In the genomic region with DNA sequence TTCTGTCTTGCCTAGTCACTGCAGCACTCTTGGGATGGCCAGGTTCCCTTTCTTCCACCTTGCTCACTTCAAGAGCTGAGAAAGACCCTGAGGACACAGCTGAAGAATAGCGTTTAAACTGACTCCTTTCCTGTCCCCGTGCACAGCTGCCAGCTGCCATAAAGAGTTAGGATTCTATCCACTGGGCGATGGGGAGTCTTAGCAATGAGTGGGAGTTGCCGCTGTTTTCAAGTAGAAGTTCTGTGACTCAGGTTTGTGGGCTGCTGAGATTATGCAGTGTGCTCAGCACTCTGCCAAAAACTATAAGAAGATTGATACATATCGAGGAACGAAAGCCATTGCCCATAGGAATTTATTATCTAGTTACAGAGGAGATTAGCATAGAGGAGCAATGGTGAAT, we compare ENCODE assay signal across 13 mouse cellular contexts.
A peak's percentile ranks its signal among the peaks of the same experiment; 100 is the strongest.
DNase-seq lines count a peak whose midpoint lies in the region; ATAC-seq and TF ChIP-seq lines count a peak whose summit lies in the region.
"Had no signal": no experiment of that assay in that cellular context is flagged by ENCODE, and none has a peak within 500 bp of the region (broad histone marks: within the 10 kb centered on the region; RNA-seq: fewer than 3 reads in every experiment).

No protein-coding gene starts in this region.

- H3K4me3 ChIP-seq in layer of hippocampus, adult 2 months: no peak overlapping the region
- H3K4me3 ChIP-seq in stomach, embryonic 14.5 days (ENCODE audit: low read depth, low read length): no peak overlapping the region
- no peak overlapping the region for H3K4me3 ChIP-seq in stomach, postnatal 0 days (ENCODE audit: low read depth, low read length)

- no peaks in the 10 kb centered on the region for H3K27me3 ChIP-seq in stomach, embryonic 14.5 days (ENCODE audit: control insufficient read depth, insufficient read depth, low read length)
- no peaks in the 10 kb centered on the region for H3K27me3 ChIP-seq in stomach, postnatal 0 days (ENCODE audit: control insufficient read depth, insufficient read depth, low read length)
- H3K27me3 ChIP-seq: CH12.LX had no signal

- no peak overlapping the region for H3K9ac ChIP-seq in stomach, embryonic 14.5 days (replicated peaks; ENCODE audit: low read depth, low read length)
- no peak overlapping the region for H3K9ac ChIP-seq in stomach, postnatal 0 days (ENCODE audit: low read length)

- no peaks in the 10 kb centered on the region; the same call in 1 of the 2 replicates for H3K36me3 ChIP-seq in stomach, embryonic 14.5 days (ENCODE audit: control insufficient read depth, insufficient read depth, low read length)
- H3K36me3 ChIP-seq in stomach, postnatal 0 days (ENCODE audit: control insufficient read depth, insufficient read depth, low read length): 0 out of 2 replicates have a peak, but pooled peaks cover 3% of the 10 kb centered on the region

- WGBS in stomach, embryonic 14.5 days: 59% methylated on average over 6 of the region's 6 CpGs
- WGBS in stomach, postnatal 0 days: 53% methylated on average over 6 of the region's 6 CpGs

- no peak for TF ChIP-seq CTCF in layer of hippocampus, adult 2 months (conservative IDR thresholded peaks at IDR 0.05)
- no peak for TF ChIP-seq CTCF in stomach, postnatal 0 days (IDR thresholded peaks at IDR 0.05; ENCODE audit: low read depth)

- peak overlapping the region; percentile 62 for H3K27ac ChIP-seq in layer of hippocampus, adult 2 months
- peak overlapping the region; percentile 29; the same call in 1 of the 2 replicates for H3K27ac ChIP-seq in stomach, embryonic 14.5 days (ENCODE audit: low read length)
- no peak overlapping the region for H3K27ac ChIP-seq in stomach, postnatal 0 days (replicated peaks)

- peaks cover 11% of the 10 kb centered on the region; the same call in 1 of the 2 replicates for H3K4me1 ChIP-seq in stomach, embryonic 14.5 days (ENCODE audit: control insufficient read depth, insufficient read depth, low read length)
- H3K4me1 ChIP-seq in stomach, postnatal 0 days (replicated peaks; ENCODE audit: control insufficient read depth, insufficient read depth): no peaks in the 10 kb centered on the region

- no peaks in the 10 kb centered on the region for H3K9me3 ChIP-seq in stomach, embryonic 14.5 days (ENCODE audit: control insufficient read depth, low read depth, low read length)
- no peaks in the 10 kb centered on the region for H3K9me3 ChIP-seq in stomach, postnatal 0 days (ENCODE audit: control insufficient read depth, low read length)

- H3K4me2 ChIP-seq in stomach, embryonic 14.5 days (replicated peaks; ENCODE audit: low read depth, low read length): no peak overlapping the region
- H3K4me2 ChIP-seq in stomach, postnatal 0 days (replicated peaks; ENCODE audit: low read depth): no peak overlapping the region
- H3K4me2 ChIP-seq: liver, embryonic 11.5 days had no signal

- peak in 1 of 2 experiments; percentile 50 for DNase-seq in layer of hippocampus, adult 2 months (ENCODE audit: low spot score in 2 of 2)
- DNase-seq in layer of hippocampus, adult 18-20 months (ENCODE audit: low spot score in 2 of 2): no peak
- DNase-seq in stomach, postnatal 0 days (ENCODE audit: low spot score): no peak
- peak; percentile 56 for DNase-seq in gonadal fat pad, adult 2 months (ENCODE audit: low read depth)
- no peak for DNase-seq in heart, adult 11 months
- DNase-seq in cerebellum, adult 8-10 months: no peak
- DNase-seq: cerebellum, adult 11-12 months; layer of hippocampus, postnatal 36 days had no signal

- no peak for ATAC-seq in stomach, embryonic 14.5 days (ENCODE audit: insufficient number of reproducible peaks, insufficient read depth, low FRiP score, low read depth)
- ATAC-seq in stomach, postnatal 0 days (ENCODE audit: low FRiP score, low TSS enrichment): no peak
- ATAC-seq: forebrain, embryonic 16.5 days; hindbrain, embryonic 16.5 days had no signal

- no peak for TF ChIP-seq EP300 in stomach, postnatal 0 days (optimal IDR thresholded peaks at IDR 0.05)
